Mouse (Mus musculus): Measurements from ENCODE around the gene Traf6. TPM values are rescaled to one million over a fixed set of nuclear protein-coding genes. Genes with fewer than 3 reads are reported as not detected.

The Traf6 gene
- total RNA-seq, 1 experiment, result 10.5 TPM

DNA sequence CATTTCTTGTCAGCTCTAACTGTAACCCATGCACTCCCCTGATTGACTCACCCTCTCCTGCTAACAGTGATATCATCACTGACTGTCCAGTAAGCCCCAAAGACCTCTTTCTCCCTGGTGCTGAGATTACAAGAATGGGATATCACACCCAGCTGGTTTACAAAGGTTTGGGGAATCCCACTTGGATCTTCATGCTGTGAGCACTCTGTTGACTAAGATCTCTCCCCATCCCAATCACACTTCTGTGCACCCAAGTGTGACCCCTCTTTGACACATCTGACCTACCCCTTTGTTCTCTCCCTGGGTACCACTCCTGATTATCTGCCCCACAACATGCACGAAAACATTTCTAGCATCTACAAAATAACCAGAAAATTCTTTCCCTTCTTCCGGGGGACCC, 29.9 kb upstream of the Traf6 start:
- H3K36me3 ChIP-seq (ENCODE audit: control insufficient read depth, insufficient read depth, low read length, poor library complexity, severe bottlenecking), result no peaks in the 10 kb centered on the region
- H3K9ac ChIP-seq (ENCODE audit: insufficient read depth, low read depth, low read length, poor library complexity, severe bottlenecking), result no peak overlapping the region
- H3K27ac ChIP-seq (ENCODE audit: insufficient read depth, low read depth, low read length, poor library complexity, severe bottlenecking), result no peak overlapping the region
- in situ Hi-C loops (cut with MboI; ENCODE audit: low sequenced_read_pairs in 2 of 2, unreplicated experiment in 2 of 2), result no loop called here
- no peak overlapping the region for H3K4me3 ChIP-seq (ENCODE audit: insufficient read depth in 1 of 2, low read depth in 1 of 2, low read length in 2 of 2, poor library complexity in 1 of 2, severe bottlenecking in 1 of 2)
- no peak for TF ChIP-seq CHD2 (IDR thresholded peaks at IDR 0.05; ENCODE audit: low read depth, low read length)
- no peak for TF ChIP-seq ZNF384 (IDR thresholded peaks at IDR 0.05; ENCODE audit: low read depth, low read length)
- DNase-seq (ENCODE audit: low read depth, low spot score), result no peak
- H3K9me3 ChIP-seq (ENCODE audit: control insufficient read depth, insufficient read depth, low read depth, low read length), result no peaks in the 10 kb centered on the region
- 0 out of 4 replicates have a peak, but pooled peaks cover 0 to 2% of the 10 kb centered on the region in 2 experiments for H3K4me1 ChIP-seq (ENCODE audit: control insufficient read depth in 2 of 2, insufficient read depth in 2 of 2, low read length in 2 of 2, poor library complexity in 1 of 2)

DNA sequence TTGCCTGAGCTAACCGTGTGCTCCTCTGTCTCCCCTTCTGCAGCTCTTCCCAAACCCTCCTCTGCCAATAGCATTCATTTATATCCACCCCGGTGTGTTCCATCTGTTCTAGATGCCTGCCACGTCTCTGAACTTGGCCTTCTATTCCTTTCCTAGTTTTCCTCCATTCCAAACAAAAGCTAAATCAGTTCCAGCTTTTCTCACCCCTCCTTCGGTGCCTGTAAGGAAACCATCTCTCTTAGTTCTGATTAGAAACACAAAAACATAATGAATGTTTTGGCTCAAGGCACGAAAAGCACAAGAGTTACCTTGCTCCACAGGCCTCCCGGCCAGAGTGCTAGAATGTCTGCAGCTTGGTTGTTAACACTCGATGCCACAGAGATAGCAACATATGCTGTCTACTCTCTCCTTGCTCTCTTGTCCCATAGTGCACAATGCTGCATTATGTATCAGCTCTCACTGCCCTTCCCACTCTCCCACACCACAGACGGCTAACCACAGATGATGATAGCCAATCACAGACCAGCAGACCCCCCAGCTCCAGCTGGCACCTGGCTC, 29.0 kb upstream of the Traf6 start, which contains the start of the genes Rag1 and B230118H07Rik:
Gene Rag1, minus strand, starts transcription at position 388 of the 558 bp plus-strand sequence.
Gene B230118H07Rik, minus strand, starts transcription at position 419 of the 558 bp plus-strand sequence.
- TF ChIP-seq CHD2 (IDR thresholded peaks at IDR 0.05; ENCODE audit: low read depth, low read length) (no peak), HCFC1 (IDR thresholded peaks at IDR 0.05; ENCODE audit: borderline replicate concordance, insufficient read depth, low read length) (no peak), ZNF384 (IDR thresholded peaks at IDR 0.05; ENCODE audit: low read depth, low read length) (no peak), MAFK (IDR thresholded peaks at IDR 0.05; ENCODE audit: insufficient read depth, low read depth, low read length) (no peak), ZC3H11A (IDR thresholded peaks at IDR 0.05; ENCODE audit: borderline replicate concordance, low read depth, low read length) (no peak)
- Histone ChIP-seq H3K9ac (ENCODE audit: insufficient read depth, low read depth, low read length, poor library complexity, severe bottlenecking) (no peak within 1 kb of the TSS), H3K4me1 (ENCODE audit: control insufficient read depth in 2 of 2, insufficient read depth in 2 of 2, low read length in 2 of 2, poor library complexity in 1 of 2) (0 out of 4 replicates have a peak, but pooled peaks cover 0 to 2% of the 10 kb centered on the region in 2 experiments), H3K9me3 (ENCODE audit: control insufficient read depth, insufficient read depth, low read depth, low read length) (no peaks in the 10 kb centered on the region), H3K36me3 (ENCODE audit: control insufficient read depth, insufficient read depth, low read length, poor library complexity, severe bottlenecking) (no peaks in the 10 kb centered on the region), H3K27ac (ENCODE audit: insufficient read depth, low read depth, low read length, poor library complexity, severe bottlenecking) (no peak within 1 kb of the TSS), H3K4me3 (ENCODE audit: insufficient read depth in 1 of 2, low read depth in 1 of 2, low read length in 2 of 2, poor library complexity in 1 of 2, severe bottlenecking in 1 of 2) (no peak within 1 kb of the TSS)
- DNase-seq (ENCODE audit: low read depth, low spot score), result no peak
- in situ Hi-C loops (cut with MboI; ENCODE audit: low sequenced_read_pairs in 2 of 2, unreplicated experiment in 2 of 2), result no loop called here

DNA sequence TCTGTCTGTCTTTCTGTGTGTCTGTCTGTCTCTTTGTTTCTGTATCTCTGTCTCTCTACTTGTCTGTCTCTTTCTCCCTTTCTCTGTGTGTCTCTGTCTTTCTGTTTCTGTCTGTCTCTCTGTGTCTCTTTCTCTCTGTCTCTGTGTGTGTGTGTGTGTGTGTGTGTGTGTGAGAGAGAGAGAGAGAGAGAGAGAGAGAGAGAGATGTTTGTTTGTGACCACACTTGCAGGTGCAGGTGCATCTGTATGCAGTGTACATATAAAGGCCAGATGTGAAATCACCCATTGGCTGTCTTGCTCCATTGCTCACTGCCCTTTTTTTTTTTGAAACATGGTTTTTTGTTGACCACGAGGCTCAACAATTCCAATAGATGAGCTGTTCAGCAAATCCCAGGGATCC, 27.8 kb upstream of the Traf6 start:
- no peak overlapping the region for H3K4me3 ChIP-seq (ENCODE audit: insufficient read depth in 1 of 2, low read depth in 1 of 2, low read length in 2 of 2, poor library complexity in 1 of 2, severe bottlenecking in 1 of 2)
- H3K9me3 ChIP-seq (ENCODE audit: control insufficient read depth, insufficient read depth, low read depth, low read length), result no peaks in the 10 kb centered on the region
- TF ChIP-seq MAFK (IDR thresholded peaks at IDR 0.05; ENCODE audit: insufficient read depth, low read depth, low read length), result no peak
- DNase-seq (ENCODE audit: low read depth, low spot score), result no peak
- H3K9ac ChIP-seq (ENCODE audit: insufficient read depth, low read depth, low read length, poor library complexity, severe bottlenecking), result no peak overlapping the region
- H3K36me3 ChIP-seq (ENCODE audit: control insufficient read depth, insufficient read depth, low read length, poor library complexity, severe bottlenecking), result no peaks in the 10 kb centered on the region
- in situ Hi-C loops (cut with MboI; ENCODE audit: low sequenced_read_pairs in 2 of 2, unreplicated experiment in 2 of 2), result no loop called here
- H3K27ac ChIP-seq (ENCODE audit: insufficient read depth, low read depth, low read length, poor library complexity, severe bottlenecking), result no peak overlapping the region
- 0 out of 4 replicates have a peak, but pooled peaks cover 0 to 2% of the 10 kb centered on the region in 2 experiments for H3K4me1 ChIP-seq (ENCODE audit: control insufficient read depth in 2 of 2, insufficient read depth in 2 of 2, low read length in 2 of 2, poor library complexity in 1 of 2)

DNA sequence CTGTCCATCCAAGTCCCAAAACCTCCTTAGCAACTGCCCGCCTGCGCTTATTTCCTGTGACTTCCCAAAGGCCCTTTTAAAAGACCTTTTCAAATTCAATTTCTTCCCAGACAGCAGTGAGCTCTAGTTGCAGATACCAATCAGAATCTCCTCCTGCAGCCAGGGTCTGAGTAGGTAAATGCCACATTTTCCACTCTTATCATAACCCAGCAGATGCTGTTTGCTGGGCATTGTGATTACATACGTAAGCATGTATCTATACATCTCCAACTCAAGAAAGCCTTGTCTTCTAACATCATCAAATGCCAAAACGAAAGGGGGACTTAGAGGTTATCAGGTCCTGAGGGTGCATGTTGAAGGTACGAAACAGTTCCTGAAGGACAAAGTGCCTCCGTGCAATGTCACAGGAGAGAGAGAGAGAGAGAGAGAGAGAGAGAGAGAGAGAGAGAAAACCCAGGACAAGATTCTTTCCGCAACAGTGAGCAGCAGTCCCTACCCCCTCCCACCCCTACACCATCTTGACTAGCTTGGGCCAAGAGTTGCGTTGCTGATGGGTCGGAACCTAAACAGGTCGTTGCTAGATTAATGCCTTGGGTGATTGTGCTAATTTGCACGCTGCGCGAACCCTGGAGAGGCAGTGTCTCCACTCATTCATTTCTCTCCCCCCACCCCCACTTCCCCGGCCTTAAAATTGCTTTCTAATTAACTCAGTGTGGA, 25.9 kb upstream of the Traf6 start:
- H3K4me1 ChIP-seq (ENCODE audit: control insufficient read depth in 2 of 2, insufficient read depth in 2 of 2, low read length in 2 of 2, poor library complexity in 1 of 2), result 0 out of 4 replicates have a peak, but pooled peaks cover 0 to 2% of the 10 kb centered on the region in 2 experiments
- TF ChIP-seq ZC3H11A (IDR thresholded peaks at IDR 0.05; ENCODE audit: borderline replicate concordance, low read depth, low read length) (no peak), CHD2 (IDR thresholded peaks at IDR 0.05; ENCODE audit: low read depth, low read length) (no peak), HCFC1 (IDR thresholded peaks at IDR 0.05; ENCODE audit: borderline replicate concordance, insufficient read depth, low read length) (no peak), MAFK (IDR thresholded peaks at IDR 0.05; ENCODE audit: insufficient read depth, low read depth, low read length) (no peak), ZNF384 (IDR thresholded peaks at IDR 0.05; ENCODE audit: low read depth, low read length) (no peak)
- no peak for DNase-seq (ENCODE audit: low read depth, low spot score)
- no peak overlapping the region for H3K27ac ChIP-seq (ENCODE audit: insufficient read depth, low read depth, low read length, poor library complexity, severe bottlenecking)
- no peaks in the 10 kb centered on the region for H3K9me3 ChIP-seq (ENCODE audit: control insufficient read depth, insufficient read depth, low read depth, low read length)
- in situ Hi-C loops (cut with MboI; ENCODE audit: low sequenced_read_pairs in 2 of 2, unreplicated experiment in 2 of 2), result no loop called here
- no peaks in the 10 kb centered on the region for H3K36me3 ChIP-seq (ENCODE audit: control insufficient read depth, insufficient read depth, low read length, poor library complexity, severe bottlenecking)
- peak overlapping the region in 1 of 2 experiments; percentile 11; a peak in 1 of 4 replicates for H3K4me3 ChIP-seq (ENCODE audit: insufficient read depth in 1 of 2, low read depth in 1 of 2, low read length in 2 of 2, poor library complexity in 1 of 2, severe bottlenecking in 1 of 2)
- no peak overlapping the region for H3K9ac ChIP-seq (ENCODE audit: insufficient read depth, low read depth, low read length, poor library complexity, severe bottlenecking)

Measured in ES-E14 (cell line).